Mouse (Mus musculus) T-cell, adult 2 months (primary cell): Measurements from ENCODE around the gene Tnfrsf26.

Source experiments
- DNase-seq: peaks from one replicate; pipeline ENCODE4 v3.0.0; 2022; ENCODE audit warnings: low spot score

Gene Tnfrsf26

DNA sequence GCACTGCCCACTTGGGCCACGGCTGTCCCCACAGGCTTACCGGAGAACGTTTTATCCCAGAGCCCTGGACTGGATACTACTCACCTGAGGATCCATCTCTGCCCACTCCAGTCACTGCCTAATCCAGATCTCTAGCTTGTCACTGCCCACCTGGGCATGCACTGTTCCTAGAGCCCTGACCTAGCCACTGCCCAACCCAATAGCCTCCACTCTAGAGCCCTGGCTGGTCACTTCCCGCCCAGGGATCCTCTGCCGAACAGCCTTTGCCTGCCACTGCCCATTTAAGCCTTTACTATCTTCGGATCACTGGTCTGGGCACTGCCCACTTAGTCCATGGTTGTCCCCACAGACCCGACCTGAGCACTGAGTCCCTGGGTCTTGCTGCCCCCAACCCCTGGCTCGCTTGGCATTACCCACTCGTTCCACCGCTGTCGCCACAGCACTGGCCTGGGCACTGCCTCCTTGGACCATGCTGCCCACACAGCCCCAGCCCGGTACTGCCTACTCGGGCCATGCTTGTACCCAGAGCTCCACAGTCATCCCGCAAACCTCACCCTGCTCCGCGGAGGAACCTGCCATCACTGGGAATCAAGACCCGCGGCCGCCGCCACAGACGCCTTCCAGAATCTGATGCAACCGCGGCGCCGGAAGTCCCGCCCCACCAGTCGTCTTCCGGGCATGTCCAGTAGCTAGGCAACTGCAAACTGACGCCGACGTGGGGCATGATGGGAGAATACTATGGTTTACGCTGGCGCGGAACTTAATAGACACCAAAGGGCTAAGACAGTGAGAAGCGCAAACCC lies 28.9 kb downstream of the Tnfrsf26 start, which contains the start of gene Cars:
Cars (minus strand) TSS at position 663 of the 803 bp plus-strand sequence.
- peak; percentile 98 for DNase-seq

DNA sequence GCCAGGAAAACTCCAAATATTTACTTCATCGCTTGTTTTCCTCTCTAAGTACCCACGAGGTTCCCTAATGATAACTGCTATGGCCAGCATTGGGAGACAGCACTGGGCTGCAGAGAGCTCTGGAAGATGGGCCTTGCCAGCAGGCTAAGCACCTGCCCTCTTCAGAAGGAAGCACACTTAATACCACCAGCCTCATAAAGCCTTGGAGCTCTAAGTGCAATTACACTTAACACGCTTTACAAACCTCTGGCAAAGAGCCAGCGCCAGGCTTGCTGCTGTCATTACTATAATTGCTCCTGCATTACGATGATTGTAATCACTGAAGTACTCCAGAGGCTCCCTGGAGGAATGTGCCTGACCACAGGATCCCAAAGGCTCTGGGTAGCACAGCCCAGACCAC lies 33.7 kb downstream of the Tnfrsf26 start:
- no peak for DNase-seq

DNA sequence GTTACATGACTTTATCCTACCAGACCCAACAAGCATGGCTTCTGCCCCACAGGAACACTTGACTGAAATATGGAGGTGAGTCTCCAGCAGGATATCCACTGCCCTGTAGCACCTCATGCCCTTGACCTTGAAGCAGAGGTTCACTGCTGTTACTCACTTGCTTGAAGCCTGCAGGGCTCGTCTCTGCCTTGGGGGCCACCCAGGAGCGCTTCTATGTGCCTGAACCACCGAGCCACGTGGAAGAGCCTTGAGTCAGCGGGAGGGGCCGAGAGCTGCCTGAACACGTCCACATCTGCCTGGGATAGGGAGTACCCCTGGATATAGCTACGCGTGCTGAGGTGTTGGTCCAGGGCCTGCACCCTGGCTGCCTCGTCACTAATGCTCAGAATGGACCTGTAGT lies 36.3 kb downstream of the Tnfrsf26 start:
- no peak for DNase-seq

DNA sequence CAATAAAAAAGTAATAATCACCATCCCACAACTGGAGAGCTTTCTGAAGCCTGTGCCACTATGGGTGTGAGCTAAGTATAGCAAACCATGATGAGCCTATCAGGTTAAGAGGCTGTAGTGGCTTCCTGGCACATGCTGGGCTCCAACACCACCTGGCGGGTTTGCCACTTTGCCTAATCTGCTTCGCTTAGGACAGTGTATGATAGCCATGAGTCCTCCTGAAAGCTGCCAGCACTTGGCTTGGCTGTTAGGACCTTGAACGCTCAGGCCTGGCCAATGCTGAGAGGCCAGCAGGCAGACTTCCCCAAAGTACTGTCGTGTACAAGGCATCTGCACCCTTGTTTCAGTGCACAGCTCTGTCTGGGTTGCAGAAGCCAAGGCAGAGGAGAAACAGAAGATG lies 40.5 kb downstream of the Tnfrsf26 start:
- no peak for DNase-seq

DNA sequence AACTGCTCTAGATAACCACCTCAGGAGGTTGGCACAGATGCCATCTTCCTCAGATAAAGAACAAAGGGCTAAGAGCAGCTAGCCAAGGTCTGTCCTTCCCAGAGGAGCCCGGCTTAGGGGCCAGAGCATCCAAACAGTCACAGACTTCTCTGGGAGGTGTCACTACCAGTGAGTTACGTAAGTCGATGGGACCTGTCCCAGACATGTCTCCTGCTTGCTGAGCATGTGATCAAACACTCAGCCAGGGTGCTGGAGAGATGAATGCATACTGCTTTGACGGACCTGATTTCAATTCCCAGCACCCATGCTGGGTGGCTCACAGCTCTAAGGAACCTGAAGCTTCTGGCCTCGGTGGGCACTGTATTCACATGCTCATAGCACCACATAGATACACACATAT lies 40.9 kb downstream of the Tnfrsf26 start:
- no peak for DNase-seq

DNA sequence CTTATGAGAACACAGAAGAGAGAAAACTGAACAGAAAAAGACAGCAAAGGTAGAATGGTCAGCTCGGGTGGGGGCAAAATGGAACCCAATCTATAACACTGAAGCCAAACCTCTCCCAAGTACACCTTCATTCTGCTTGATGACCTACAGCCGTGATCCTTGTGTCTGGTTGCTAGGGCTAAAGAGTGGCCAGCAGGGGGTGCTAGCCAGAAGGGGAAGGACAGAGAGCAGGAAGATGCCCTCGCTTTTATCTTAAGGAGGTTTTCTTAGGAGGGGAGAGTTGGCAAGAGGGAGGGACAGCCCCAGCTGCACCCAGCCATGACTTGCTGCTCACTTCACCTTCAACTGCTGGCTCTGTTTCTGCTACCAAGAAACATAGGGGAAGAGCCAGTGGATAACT lies 44.6 kb downstream of the Tnfrsf26 start:
- DNase-seq, result peak; percentile 74

DNA sequence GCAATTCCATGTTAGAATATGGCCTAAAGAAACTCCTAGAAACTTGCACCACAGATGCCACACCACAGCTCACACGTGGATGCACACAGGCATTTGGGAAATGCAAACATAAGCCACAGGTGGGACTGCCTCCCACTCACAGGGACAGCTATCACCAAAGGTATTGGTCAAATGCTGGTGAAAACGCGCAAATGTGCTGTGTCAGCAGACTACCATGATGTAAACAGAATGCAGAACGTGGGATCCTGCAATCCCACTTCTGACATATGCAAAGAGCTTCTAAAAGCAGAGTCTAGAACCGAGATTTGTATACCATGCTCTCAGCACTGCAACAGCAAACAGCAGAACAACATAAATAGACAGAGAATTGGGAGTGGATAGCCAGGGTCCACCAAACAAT lies 45.5 kb downstream of the Tnfrsf26 start:
- no peak for DNase-seq

DNA sequence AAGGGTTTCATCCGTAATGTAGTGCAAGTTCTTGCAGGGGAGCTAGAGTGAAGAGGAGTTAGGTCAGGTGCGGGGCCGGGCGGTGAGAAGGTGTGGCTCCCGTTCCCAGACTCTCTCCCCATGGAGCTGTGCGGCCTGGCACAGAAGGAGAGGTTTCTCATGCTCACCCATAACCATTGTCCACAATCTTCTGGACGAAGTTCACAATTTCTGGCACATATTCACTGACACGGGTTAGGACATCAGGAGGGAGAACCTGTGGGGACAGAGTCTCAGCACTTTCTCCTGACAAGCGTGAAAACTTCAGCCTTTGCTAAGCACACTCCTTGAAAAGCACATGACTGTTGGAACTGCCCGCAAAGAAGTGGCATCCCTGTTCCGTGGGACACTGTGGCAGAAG lies 52.8 kb downstream of the Tnfrsf26 start:
- DNase-seq, result no peak

DNA sequence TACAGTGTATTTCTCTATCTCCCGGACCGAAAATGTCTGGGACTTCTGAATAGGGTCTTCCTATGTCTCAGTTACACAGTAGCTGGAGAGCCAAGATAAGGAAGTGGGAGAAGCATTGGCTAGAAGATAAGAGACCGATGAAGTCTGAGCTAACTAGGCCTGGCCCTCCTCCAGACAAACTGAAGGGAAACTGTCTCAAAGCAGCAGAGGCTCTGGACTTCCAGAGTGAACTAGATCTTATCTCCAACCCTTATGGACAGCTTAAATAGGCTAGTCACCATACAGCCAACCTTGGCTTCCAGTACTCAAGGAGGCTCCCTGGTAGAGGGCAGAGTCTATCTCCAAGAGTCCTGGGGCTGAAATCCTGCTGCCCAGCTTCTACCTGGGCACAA lies 62.9 kb downstream of the Tnfrsf26 start:
- no peak for DNase-seq

DNA sequence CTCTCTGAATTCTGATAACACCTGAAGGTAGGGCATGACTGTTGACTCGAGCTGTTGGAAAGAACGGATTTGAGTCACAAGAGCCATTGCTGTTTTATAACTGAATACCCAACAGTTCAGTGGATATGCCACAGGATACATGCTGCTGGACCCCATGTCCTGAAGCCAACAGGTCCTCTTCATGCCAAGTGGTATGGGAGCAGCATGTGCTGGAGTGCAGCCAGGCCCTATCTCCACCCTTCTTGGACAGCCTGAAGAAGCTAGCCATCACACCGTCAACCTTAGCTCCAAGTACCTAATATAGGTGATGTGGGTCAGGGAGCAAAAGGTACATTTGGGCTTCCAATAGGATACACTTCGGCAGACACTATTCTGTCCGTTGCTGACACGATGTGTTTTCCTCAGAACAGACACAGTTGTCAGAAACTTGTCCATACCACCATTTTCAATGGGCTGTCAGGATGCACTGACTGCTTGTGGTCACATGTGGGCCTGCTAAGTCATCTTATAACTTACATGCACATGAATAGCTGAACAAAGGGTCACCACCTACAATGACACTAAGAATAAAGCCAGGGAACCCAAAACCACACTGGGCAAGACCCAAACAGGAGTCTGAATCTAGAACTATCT lies 63.4 kb downstream of the Tnfrsf26 start:
- no peak for DNase-seq

DNA sequence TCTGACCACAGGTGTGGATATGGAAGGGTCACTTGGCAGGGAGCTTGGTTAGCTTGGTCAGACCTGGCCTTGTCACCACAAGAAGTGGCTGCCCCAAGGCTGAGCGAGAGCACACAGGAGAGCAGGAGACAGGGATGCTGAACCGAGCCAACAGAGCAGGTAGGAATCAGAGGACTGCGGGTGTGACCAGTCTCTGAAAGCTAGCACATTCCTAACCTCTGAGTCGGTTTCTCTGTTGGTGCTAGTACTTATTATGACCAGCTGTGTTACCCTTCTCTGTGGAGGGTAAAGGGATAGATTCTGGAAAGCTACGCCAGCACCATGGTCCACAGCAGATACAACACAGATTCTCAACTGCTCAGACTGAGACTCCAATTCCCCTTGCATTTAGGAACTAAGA lies 64.7 kb downstream of the Tnfrsf26 start:
- DNase-seq, result no peak
